Mouse (Mus musculus): ENCODE data around the gene Itpr2.

GRCm38 (mm10) chr6:146452474-146452873, 49.5 kb downstream of the Itpr2 start:
- TF ChIP-seq CTCF (IDR thresholded peaks at IDR 0.05; ENCODE audit: control insufficient read depth, insufficient read depth, low read length) (no peak), POLR2A (IDR thresholded peaks at IDR 0.05; ENCODE audit: borderline replicate concordance, control insufficient read depth, low read depth, low read length) (no peak)

Measured in bone marrow, adult 2 months (tissue).